Mouse (Mus musculus) ES-Bruce4 (cell line): ENCODE data around the gene Gm17349.

Experiments used
- CTCF ChIP-seq: IDR thresholded peaks from one replicate; pipeline ENCODE4 v1.8.1; 2011; ENCODE audit warnings: low read depth, low read length
- EP300 ChIP-seq: IDR thresholded peaks from 2 replicates; pipeline ENCODE4 v1.6.1; 2011; ENCODE audit warnings: low read depth, low read length; ENCODE audit not compliant: insufficient read depth
- POLR2A ChIP-seq: IDR thresholded peaks from one replicate; pipeline ENCODE4 v1.8.1; 2011; ENCODE audit warnings: low read length; ENCODE audit not compliant: insufficient read depth

DNA sequence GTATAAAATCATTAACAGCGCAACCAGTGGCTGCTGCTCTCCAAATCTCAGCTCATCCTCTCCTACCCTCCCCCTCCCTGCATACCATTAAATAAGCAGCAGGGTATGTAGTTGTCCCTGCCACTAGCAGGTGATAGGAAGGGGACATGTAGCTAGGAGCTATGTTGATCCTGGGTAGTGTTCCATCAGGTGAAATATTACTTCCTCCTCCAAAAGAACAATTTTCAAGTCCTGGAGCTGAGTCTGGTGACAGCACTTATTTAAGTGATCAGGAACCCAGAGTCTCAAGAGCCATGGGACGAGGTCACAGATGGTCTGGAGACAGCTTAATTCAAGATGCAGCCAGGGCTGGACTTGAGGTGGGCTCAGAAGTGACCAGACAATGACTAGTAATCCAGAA lies 30.3 kb upstream of the Gm17349 start:
- no peak for TF ChIP-seq POLR2A
- TF ChIP-seq EP300, result no peak
- no peak for TF ChIP-seq CTCF
